Mouse (Mus musculus) liver, embryonic 14.5 days (tissue): ENCODE measurements around the gene Lingo2. TPM values are rescaled to one million over a fixed set of nuclear protein-coding genes. Genes with fewer than 3 reads are reported as not detected.

Experiments
- ATAC-seq: fragments of 200-750 bp; cut with Nextera tagmentation; 2 replicates; pipeline ENCODE4 v1.8.0; 2017; ENCODE audit warnings: moderate number of reproducible peaks, mild to moderate bottlenecking, moderate library complexity; ENCODE audit not compliant: insufficient read depth
- DNase-seq, 3 experiments: peaks; one replicate each; pipeline ENCODE4 v3.0.0-alpha.2; 2012 to 2013; ENCODE audit warnings: low read depth in 3 of 3, low spot score in 3 of 3
- H3K27ac ChIP-seq: fragments of 300-500 bp; sonication (generic); 2 replicates; pipeline ENCODE4 v1.5.1; 2014; ENCODE audit warnings: moderate library complexity, mild to moderate bottlenecking, control low read depth, inconsistent platforms
- H3K27me3 ChIP-seq: fragments of 300-500 bp; sonication (generic); 2 replicates; pipeline ENCODE4 v1.6.1; 2014; ENCODE audit warnings: mild to moderate bottlenecking, low read length, moderate library complexity; ENCODE audit not compliant: control insufficient read depth, insufficient read depth
- H3K36me3 ChIP-seq: fragments of 300-500 bp; sonication (generic); replicated peaks from 2 replicates; pipeline ENCODE4 v1.6.1; 2014; ENCODE audit warnings: low read depth; ENCODE audit not compliant: control insufficient read depth, insufficient read depth
- H3K4me1 ChIP-seq, 2 experiments: fragments of 200-500 bp in 1 of 2; fragments of 300-500 bp in 1 of 2; sonication (generic) in 1 of 2; replicated peaks; 2 replicates each; pipeline ENCODE4 v1.6.1; 2012 to 2014; ENCODE audit warnings: antibody characterized with exemption in 1 of 2, inconsistent platforms in 1 of 2, low read length in 1 of 2; ENCODE audit not compliant: control insufficient read depth in 2 of 2, insufficient read depth in 2 of 2
- H3K4me2 ChIP-seq: fragments of 300-500 bp; sonication (generic); 2 replicates; pipeline ENCODE4 v1.6.1; 2014; ENCODE audit warnings: low read depth, mild to moderate bottlenecking, control low read depth, moderate library complexity
- H3K4me3 ChIP-seq, 2 experiments: fragments of 200-500 bp in 1 of 2; fragments of 300-500 bp in 1 of 2; sonication (generic) in 1 of 2; 2 replicates each; pipeline ENCODE4 v1.5.1; 2012 to 2014; ENCODE audit warnings: low read depth in 2 of 2, low read length in 2 of 2, mild to moderate bottlenecking in 2 of 2, control low read depth in 1 of 2, inconsistent platforms in 1 of 2, moderate library complexity in 1 of 2; ENCODE audit not compliant: insufficient read depth in 1 of 2
- H3K9ac ChIP-seq: fragments of 300-500 bp; sonication (generic); replicated peaks from 2 replicates; pipeline ENCODE4 v1.6.1; 2014; ENCODE audit warnings: mild to moderate bottlenecking, control low read depth, moderate library complexity
- H3K9me3 ChIP-seq: fragments of 300-500 bp; sonication (generic); 2 replicates; pipeline ENCODE4 v1.6.1; 2016; ENCODE audit warnings: low read length, mixed read lengths; ENCODE audit not compliant: control insufficient read depth
- CTCF ChIP-seq: IDR thresholded peaks from 2 replicates; pipeline ENCODE4 v1.5.1; 2016; ENCODE audit warnings: antibody characterized with exemption, low read depth, control low read depth
- EP300 ChIP-seq: IDR thresholded peaks from 2 replicates; pipeline ENCODE4 v1.6.1; 2016; ENCODE audit warnings: antibody characterized with exemption, low read depth
- WGBS: fragments of 180-500 bp; shearing (Covaris S2); extraction: QIAGEN DNeasy Blood & Tissue Kit; methylation state at CpG from one replicate; pipeline ENCODE4 v1.1.7; 2014; ENCODE audit not compliant: insufficient replicate concordance; 5-methylcytosine and 5-hydroxymethylcytosine counted together
- polyA plus RNA-seq, 2 experiments: library from polyadenylated mRNA; depleted of rRNA in 1 of 2; stranded (reverse) in 1 of 2; unstranded in 1 of 2; fragments of >200 nt; fragmentation: Nextera tagmentation in 1 of 2; extraction: Ambion mirVana in 1 of 2; gene quantifications; 2 replicates each; pipeline versions ENCODE4 v1.2.1 to v1.2.3; 2012 to 2014

Lingo2 gene
- polyA plus RNA-seq, 2 experiments, result 0.01 TPM; not detected in 1

GRCm38 (mm10) chr4:35934056-35934661, 1017.4 kb downstream of the Lingo2 start:
- no peak for ATAC-seq
- no peak overlapping the region for H3K4me3 ChIP-seq
- 44% methylated on average over 4 of the region's 4 CpGs for WGBS
- no peak overlapping the region for H3K27ac ChIP-seq
- H3K27me3 ChIP-seq, result no peaks in the 10 kb centered on the region
- DNase-seq, result no peak
- TF ChIP-seq EP300, result no peak
- no peak for TF ChIP-seq CTCF
- no peak overlapping the region for H3K9ac ChIP-seq
- H3K4me1 ChIP-seq, result no peaks in the 10 kb centered on the region
- H3K4me2 ChIP-seq, result no peak overlapping the region
- no peaks in the 10 kb centered on the region for H3K9me3 ChIP-seq
- no peaks in the 10 kb centered on the region for H3K36me3 ChIP-seq

- DNase-seq (no peak), ATAC-seq (no peak)
- 54% methylated on average over 2 of the region's 2 CpGs for WGBS
- Histone ChIP-seq H3K4me2 (no peak overlapping the region), H3K27ac (no peak overlapping the region), H3K4me1 (no peaks in the 10 kb centered on the region), H3K27me3 (no peaks in the 10 kb centered on the region), H3K9ac (no peak overlapping the region), H3K9me3 (no peaks in the 10 kb centered on the region), H3K4me3 (no peak overlapping the region), H3K36me3 (no peaks in the 10 kb centered on the region)
- TF ChIP-seq EP300 (no peak), CTCF (no peak)
These were observed 1023.8 kb downstream of the Lingo2 start for GRCm38 (mm10) chr4:35927722-35928121.

- Histone ChIP-seq H3K36me3 (no peaks in the 10 kb centered on the region), H3K27ac (no peak overlapping the region), H3K9me3 (no peaks in the 10 kb centered on the region), H3K4me1 (no peaks in the 10 kb centered on the region), H3K9ac (no peak overlapping the region), H3K4me3 (no peak overlapping the region), H3K4me2 (no peak overlapping the region), H3K27me3 (no peaks in the 10 kb centered on the region)
- 72% methylated on average over 3 of the region's 3 CpGs for WGBS
- TF ChIP-seq EP300 (no peak), CTCF (no peak)
- no peak for DNase-seq
- no peak for ATAC-seq
These were observed 1034.1 kb downstream of the Lingo2 start for GRCm38 (mm10) chr4:35917453-35917852.

- no peak overlapping the region for H3K4me3 ChIP-seq
- H3K9ac ChIP-seq, result no peak overlapping the region
- H3K9me3 ChIP-seq, result no peaks in the 10 kb centered on the region
- no peak overlapping the region for H3K27ac ChIP-seq
- no peak for DNase-seq
- H3K4me2 ChIP-seq, result no peak overlapping the region
- no peak for TF ChIP-seq EP300
- no peak for TF ChIP-seq CTCF
- no peak for ATAC-seq
- WGBS, result 44% methylated on average over 1 of the region's 1 CpGs
- no peaks in the 10 kb centered on the region for H3K4me1 ChIP-seq
- no peaks in the 10 kb centered on the region for H3K36me3 ChIP-seq
- no peaks in the 10 kb centered on the region for H3K27me3 ChIP-seq
These were observed 1053.6 kb downstream of the Lingo2 start for GRCm38 (mm10) chr4:35897769-35898564.

GRCm38 (mm10) chr4:35885591-35886542, 1065.7 kb downstream of the Lingo2 start:
- TF ChIP-seq CTCF (no peak), EP300 (no peak)
- no peak for DNase-seq
- no peak overlapping the region for H3K4me3 ChIP-seq
- no peak overlapping the region for H3K4me2 ChIP-seq
- H3K9me3 ChIP-seq, result no peaks in the 10 kb centered on the region
- H3K27ac ChIP-seq, result no peak overlapping the region
- no peaks in the 10 kb centered on the region for H3K27me3 ChIP-seq
- 55% methylated on average over 5 of the region's 5 CpGs for WGBS
- H3K36me3 ChIP-seq, result no peaks in the 10 kb centered on the region
- H3K9ac ChIP-seq, result no peak overlapping the region
- H3K4me1 ChIP-seq, result no peaks in the 10 kb centered on the region
- ATAC-seq, result no peak
